Mouse (Mus musculus) adrenal gland, postnatal 25 days (tissue): ENCODE measurements around the gene Tjp1. TPM values are rescaled to one million over a fixed set of nuclear protein-coding genes. Genes with fewer than 3 reads are reported as not detected.

ENCODE experiments used
- DNase-seq: peaks from one replicate; pipeline ENCODE4 v3.0.0; 2021; ENCODE audit warnings: mixed read lengths
- total RNA-seq: library from RNA; stranded (reverse); gene quantifications from 2 replicates; pipeline ENCODE4 v1.2.3, GENCODE M21; 2021

Gene Tjp1
- total RNA-seq, 1 experiment from 2014 or later = 113 TPM

GRCm38 (mm10) chr7:65431018-65431695 lies 96.4 kb downstream of the Tjp1 start:
- no peak for DNase-seq

- DNase-seq = no peak
These were observed 97.2 kb downstream of the Tjp1 start for GRCm38 (mm10) chr7:65430401-65430800.

- no peak for DNase-seq
These were observed 103.1 kb downstream of the Tjp1 start for GRCm38 (mm10) chr7:65424519-65424918.

GRCm38 (mm10) chr7:65422456-65422855 lies 105.1 kb downstream of the Tjp1 start:
- no peak for DNase-seq

GRCm38 (mm10) chr7:65421451-65421850 lies 106.1 kb downstream of the Tjp1 start:
- DNase-seq = peak; percentile 37

GRCm38 (mm10) chr7:65419926-65420325 lies 107.7 kb downstream of the Tjp1 start:
- DNase-seq = no peak

- DNase-seq = no peak
These were observed 108.6 kb downstream of the Tjp1 start for GRCm38 (mm10) chr7:65419012-65419411.

- DNase-seq = no peak
These were observed 109.1 kb downstream of the Tjp1 start for GRCm38 (mm10) chr7:65418366-65418911.

- no peak for DNase-seq
These were observed 110.1 kb downstream of the Tjp1 start for GRCm38 (mm10) chr7:65417231-65418100.

GRCm38 (mm10) chr7:65416506-65416905 lies 111.1 kb downstream of the Tjp1 start:
- DNase-seq = no peak

GRCm38 (mm10) chr7:65413946-65414945 lies 113.3 kb downstream of the Tjp1 start:
- no peak for DNase-seq

- DNase-seq = no peak
These were observed 116.9 kb downstream of the Tjp1 start for GRCm38 (mm10) chr7:65410668-65411067.

GRCm38 (mm10) chr7:65406427-65406826 lies 121.2 kb downstream of the Tjp1 start:
- DNase-seq = no peak

- no peak for DNase-seq
These were observed 125.1 kb downstream of the Tjp1 start for GRCm38 (mm10) chr7:65402516-65402915.

GRCm38 (mm10) chr7:65401622-65402021 lies 126.0 kb downstream of the Tjp1 start:
- no peak for DNase-seq

- DNase-seq = no peak
These were observed 131.7 kb downstream of the Tjp1 start for GRCm38 (mm10) chr7:65395891-65396290.

GRCm38 (mm10) chr7:65395166-65395565 lies 132.4 kb downstream of the Tjp1 start:
- DNase-seq = no peak

GRCm38 (mm10) chr7:65394672-65395071 lies 132.9 kb downstream of the Tjp1 start:
- DNase-seq = no peak

- DNase-seq = no peak
These were observed 133.7 kb downstream of the Tjp1 start for GRCm38 (mm10) chr7:65393704-65394452.

GRCm38 (mm10) chr7:65392986-65393385 lies 134.6 kb downstream of the Tjp1 start:
- DNase-seq = no peak

GRCm38 (mm10) chr7:65389539-65389938 lies 138.0 kb downstream of the Tjp1 start:
- no peak for DNase-seq
